Mouse (Mus musculus) forebrain, embryonic 15.5 days (tissue): ENCODE data around the gene Neil3. TPM values are rescaled to one million over a fixed set of nuclear protein-coding genes. Genes with fewer than 3 reads are reported as not detected.
"Not testable (repeated sequence)": the region's sequence is repeated elsewhere in the genome, so short reads cannot be mapped to it uniquely, and the experiment has no call there.

Experiments used
- ATAC-seq: fragments of 200-750 bp; cut with Nextera tagmentation; replicated peaks from 2 replicates; pipeline ENCODE4 v1.8.0; 2017; ENCODE audit warnings: mild to moderate bottlenecking, moderate TSS enrichment, moderate library complexity
- H3K27ac ChIP-seq: fragments of 300-500 bp; sonication (generic); replicated peaks from 2 replicates; pipeline ENCODE4 v1.5.1; 2015; ENCODE audit warnings: mild to moderate bottlenecking, inconsistent platforms
- H3K27me3 ChIP-seq: fragments of 300-500 bp; sonication (generic); 2 replicates; pipeline ENCODE4 v1.6.1; 2015; ENCODE audit warnings: inconsistent platforms
- H3K36me3 ChIP-seq: fragments of 300-500 bp; sonication (generic); 2 replicates; pipeline ENCODE4 v1.6.1; 2015; ENCODE audit warnings: mild to moderate bottlenecking, inconsistent platforms
- H3K4me1 ChIP-seq: fragments of 300-500 bp; sonication (generic); 2 replicates; pipeline ENCODE4 v1.6.1; 2015; ENCODE audit warnings: inconsistent platforms
- H3K4me2 ChIP-seq: fragments of 300-500 bp; sonication (generic); replicated peaks from 2 replicates; pipeline ENCODE4 v1.6.1; 2015; ENCODE audit warnings: mild to moderate bottlenecking, inconsistent platforms
- H3K4me3 ChIP-seq: fragments of 300-500 bp; sonication (generic); 2 replicates; pipeline ENCODE4 v1.5.1; 2015; ENCODE audit warnings: mild to moderate bottlenecking, inconsistent platforms
- H3K9ac ChIP-seq: fragments of 300-500 bp; sonication (generic); replicated peaks from 2 replicates; pipeline ENCODE4 v1.6.1; 2015; ENCODE audit warnings: mild to moderate bottlenecking, inconsistent platforms
- H3K9me3 ChIP-seq: fragments of 300-500 bp; sonication (generic); 2 replicates; pipeline ENCODE4 v1.6.1; 2016; ENCODE audit warnings: inconsistent platforms
- WGBS: fragments of 180-500 bp; shearing (Covaris S2); methylation state at CpG from one replicate; pipeline ENCODE4 v1.1.7; 2015; ENCODE audit warnings: mixed read lengths; 5-methylcytosine and 5-hydroxymethylcytosine counted together
- polyA plus RNA-seq: library from polyadenylated mRNA; unstranded; fragments of >200 nt; fragmentation: Nextera tagmentation; extraction: Ambion mirVana; gene quantifications from 2 replicates; pipeline ENCODE4 v1.2.1, GENCODE M21; 2015

Gene Neil3
- polyA plus RNA-seq, 1 experiment from 2014 or later = 17.0 TPM

DNA sequence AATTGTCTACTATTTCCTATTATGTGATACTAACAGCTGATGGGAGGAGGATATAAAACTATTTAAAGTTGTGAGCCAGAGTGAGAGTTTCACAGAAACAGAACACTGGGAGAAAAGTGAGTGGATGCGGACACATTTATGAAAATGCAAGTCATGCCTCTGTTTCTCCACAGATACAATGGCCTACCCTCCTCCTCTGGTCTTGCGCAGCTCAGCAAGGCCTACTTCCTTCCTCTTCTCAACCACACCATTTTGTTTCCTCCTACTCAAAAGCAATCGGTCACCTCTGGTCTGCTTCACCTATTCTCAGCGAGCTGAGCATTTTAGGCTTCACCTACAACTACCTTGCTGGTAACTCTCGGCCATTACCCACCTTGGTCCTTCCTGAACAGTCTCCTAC lies 34.0 kb downstream of the Neil3 start:
- no peak overlapping the region for H3K27ac ChIP-seq
- no peak for ATAC-seq
- 97% methylated on average over 5 of the region's 5 CpGs for WGBS
- H3K27me3 ChIP-seq = no peaks in the 10 kb centered on the region
- peaks cover 10% of the 10 kb centered on the region for H3K4me1 ChIP-seq
- no peaks in the 10 kb centered on the region for H3K9me3 ChIP-seq
- H3K4me2 ChIP-seq = no peak overlapping the region
- no peak overlapping the region for H3K9ac ChIP-seq
- H3K36me3 ChIP-seq = no peaks in the 10 kb centered on the region
- H3K4me3 ChIP-seq = no peak overlapping the region

DNA sequence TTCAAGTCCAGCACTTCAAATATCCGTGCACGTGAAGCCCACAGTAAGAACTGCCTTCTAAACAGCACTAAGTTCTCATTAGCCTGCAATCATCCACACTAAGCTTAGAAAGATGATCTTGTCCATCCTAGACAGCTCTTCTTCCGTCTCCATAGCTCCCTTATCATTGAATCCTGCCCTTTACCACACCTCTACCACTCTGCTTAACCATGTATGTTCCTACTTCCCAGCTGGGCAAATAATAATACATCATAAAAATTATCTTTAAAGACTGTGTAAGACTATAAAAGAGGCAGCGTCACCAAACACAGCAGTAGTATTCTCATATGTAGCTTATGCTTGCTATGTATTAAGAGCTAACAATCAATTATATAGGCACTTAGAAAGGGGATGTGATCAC lies 35.2 kb downstream of the Neil3 start:
- H3K4me1 ChIP-seq = peaks cover 11% of the 10 kb centered on the region
- H3K27ac ChIP-seq = no peak overlapping the region
- no peaks in the 10 kb centered on the region for H3K9me3 ChIP-seq
- H3K9ac ChIP-seq = no peak overlapping the region
- no peak overlapping the region for H3K4me2 ChIP-seq
- 94% methylated on average over 4 of the region's 4 CpGs for WGBS
- ATAC-seq = no peak
- no peaks in the 10 kb centered on the region for H3K27me3 ChIP-seq
- no peaks in the 10 kb centered on the region for H3K36me3 ChIP-seq
- H3K4me3 ChIP-seq = no peak overlapping the region

DNA sequence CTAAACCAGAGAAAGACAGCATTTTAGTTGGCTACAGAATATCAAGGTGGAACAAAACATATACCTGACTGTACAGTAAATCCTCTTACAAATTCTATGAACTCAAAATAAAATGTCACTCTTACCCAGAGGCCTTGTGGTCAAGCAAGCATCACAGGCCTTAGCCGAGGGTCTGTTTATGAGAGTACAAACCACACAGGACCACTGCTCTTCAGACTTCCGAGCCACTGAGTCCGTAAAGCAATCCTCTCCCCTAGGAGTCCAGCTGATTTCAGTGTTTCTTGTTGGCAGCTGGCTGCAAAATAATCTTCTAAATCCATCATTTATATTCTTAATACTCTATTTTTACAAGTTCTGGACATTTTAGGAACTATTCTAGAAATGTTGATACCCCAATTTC lies 38.0 kb downstream of the Neil3 start:
- WGBS = 74% methylated on average over 3 of the region's 3 CpGs
- ATAC-seq = peak; percentile 63; the same call in 1 of the 2 replicates
- H3K4me1 ChIP-seq = peaks cover 11% of the 10 kb centered on the region
- no peaks in the 10 kb centered on the region for H3K27me3 ChIP-seq
- H3K36me3 ChIP-seq = no peaks in the 10 kb centered on the region
- no peak overlapping the region for H3K4me3 ChIP-seq
- no peak overlapping the region for H3K9ac ChIP-seq
- H3K27ac ChIP-seq = peak overlapping the region; percentile 80
- no peaks in the 10 kb centered on the region for H3K9me3 ChIP-seq
- no peak overlapping the region for H3K4me2 ChIP-seq

DNA sequence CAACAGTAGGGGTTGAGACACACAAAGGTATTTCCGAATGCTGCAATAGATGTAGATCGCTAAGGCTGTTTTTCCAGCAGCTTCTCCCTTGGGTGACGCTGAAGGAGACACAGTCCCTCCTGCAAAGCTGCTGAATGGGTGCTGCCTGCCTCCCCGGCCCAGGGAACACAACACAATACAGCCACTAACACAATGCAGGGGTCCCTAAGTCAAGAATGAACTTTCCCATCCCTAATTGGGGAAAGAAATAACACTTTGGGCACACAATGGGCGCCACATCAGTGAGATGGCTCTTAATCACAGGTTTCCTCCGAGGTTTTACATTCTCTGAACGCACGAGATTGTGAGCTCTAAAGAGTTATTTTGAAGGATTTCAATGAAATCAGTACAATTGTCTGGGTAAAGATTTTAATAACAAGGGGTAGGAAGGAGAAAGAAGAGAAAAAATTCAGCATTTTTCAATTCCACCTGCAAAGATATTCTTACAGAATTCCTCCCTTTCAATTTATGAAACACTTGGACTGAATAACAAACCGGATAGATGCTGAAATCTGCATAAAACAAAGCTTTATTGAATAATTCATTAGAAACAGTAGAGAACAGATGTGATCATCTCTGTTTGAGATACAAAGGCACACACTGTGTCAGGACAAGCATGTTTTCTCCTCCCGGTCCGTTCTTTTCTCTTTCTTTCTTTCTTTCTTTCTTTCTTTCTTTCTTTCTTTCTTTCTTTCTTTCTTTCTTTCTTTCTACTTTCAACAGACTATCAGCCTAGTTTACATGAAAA lies 38.6 kb downstream of the Neil3 start:
- 39% methylated on average over 11 of the region's 11 CpGs for WGBS
- H3K4me2 ChIP-seq = 0 out of 2 replicates have a peak overlapping the region, but pooled peaks have one; percentile 6

DNA sequence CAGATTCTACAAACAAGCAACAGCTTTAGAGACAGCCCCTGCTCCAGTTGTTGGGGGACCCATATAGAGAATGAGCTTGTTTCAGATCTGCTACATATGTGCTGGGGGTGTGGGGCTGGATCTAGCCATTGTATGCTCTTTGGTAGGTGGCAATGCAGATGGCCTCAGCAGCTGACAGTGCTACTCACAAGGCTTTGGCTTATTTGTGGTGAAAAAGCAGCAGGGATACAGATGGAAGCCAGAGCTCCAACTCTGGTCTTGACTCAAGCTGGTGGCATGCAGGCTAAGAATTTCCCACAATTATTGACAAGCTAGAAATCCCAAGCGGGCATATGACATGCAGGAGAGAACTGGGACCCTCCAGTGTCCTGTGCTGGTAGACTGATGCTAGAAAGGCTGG lies 40.8 kb downstream of the Neil3 start:
- no peak overlapping the region for H3K27ac ChIP-seq
- H3K4me2 ChIP-seq = no peak overlapping the region
- H3K9me3 ChIP-seq = no peaks in the 10 kb centered on the region
- no peaks in the 10 kb centered on the region for H3K27me3 ChIP-seq
- H3K4me3 ChIP-seq = no peak overlapping the region
- H3K36me3 ChIP-seq = no peaks in the 10 kb centered on the region
- WGBS = 94% methylated on average over 1 of the region's 1 CpGs
- no peak for ATAC-seq
- no peak overlapping the region for H3K9ac ChIP-seq
- peaks cover 11% of the 10 kb centered on the region for H3K4me1 ChIP-seq

More for the DNA sequence above, 38.6 kb downstream of the Neil3 start:
- Histone ChIP-seq H3K9ac (no peak overlapping the region), H3K27me3 (no peaks in the 10 kb centered on the region), H3K4me1 (peaks cover 11% of the 10 kb centered on the region), H3K9me3 (no peaks in the 10 kb centered on the region), H3K27ac (peak overlapping the region; percentile 80), H3K4me3 (no peak overlapping the region), H3K36me3 (no peaks in the 10 kb centered on the region)
- ATAC-seq = peak; percentile 94

DNA sequence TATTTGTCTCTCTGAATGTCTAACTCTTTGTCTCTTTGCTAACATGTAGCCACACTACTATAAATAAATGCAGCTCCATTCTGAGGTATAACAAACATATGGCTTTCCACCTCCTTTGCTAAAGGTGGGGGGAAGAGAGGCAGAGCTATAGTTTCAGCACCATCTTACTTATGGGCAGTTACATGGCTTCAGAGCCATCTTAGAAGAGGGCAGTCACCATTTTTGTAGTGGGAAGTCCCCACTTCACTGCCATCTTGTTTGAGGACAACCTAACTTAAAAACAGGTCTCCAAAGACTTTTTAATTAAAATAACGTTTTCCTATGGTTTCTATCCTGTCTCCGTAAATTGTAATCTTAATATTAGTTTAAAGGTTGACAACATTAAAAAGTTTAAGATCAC lies 47.1 kb downstream of the Neil3 start:
- no peak overlapping the region for H3K27ac ChIP-seq
- H3K36me3 ChIP-seq = no peaks in the 10 kb centered on the region
- H3K27me3 ChIP-seq = no peaks in the 10 kb centered on the region
- H3K4me2 ChIP-seq = no peak overlapping the region
- no peaks in the 10 kb centered on the region for H3K4me1 ChIP-seq
- WGBS = 90% methylated on average over 2 of the region's 2 CpGs
- no peak overlapping the region for H3K4me3 ChIP-seq
- no peak overlapping the region for H3K9ac ChIP-seq
- no peak for ATAC-seq
- no peaks in the 10 kb centered on the region for H3K9me3 ChIP-seq

DNA sequence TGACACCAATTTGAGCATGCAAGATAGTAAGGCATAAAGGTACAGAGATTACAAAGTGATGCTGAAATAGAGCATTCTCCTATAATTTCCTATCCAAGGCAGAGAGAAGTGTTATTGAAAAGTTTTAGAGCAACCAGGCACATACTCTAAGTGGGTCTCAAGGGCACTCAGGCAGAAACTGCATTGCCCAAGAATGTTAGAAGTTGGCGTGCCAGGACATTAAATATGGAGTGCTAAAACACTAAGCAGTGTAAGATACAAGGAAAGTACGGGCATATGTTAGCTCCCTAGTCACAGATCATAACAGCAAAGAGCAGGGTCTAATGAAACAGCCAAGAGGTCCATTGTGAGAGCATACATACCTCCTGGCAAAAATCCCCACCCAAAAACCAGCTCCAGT lies 65.3 kb downstream of the Neil3 start:
- 51% methylated on average over 2 of the region's 2 CpGs for WGBS
- no peak overlapping the region for H3K4me2 ChIP-seq
- H3K36me3 ChIP-seq = no peaks in the 10 kb centered on the region
- peak; percentile 51; the same call in 1 of the 2 replicates for ATAC-seq
- H3K4me3 ChIP-seq = no peak overlapping the region
- H3K27ac ChIP-seq = no peak overlapping the region
- H3K9ac ChIP-seq = no peak overlapping the region
- no peaks in the 10 kb centered on the region for H3K4me1 ChIP-seq
- H3K27me3 ChIP-seq = no peaks in the 10 kb centered on the region
- H3K9me3 ChIP-seq = no peaks in the 10 kb centered on the region

DNA sequence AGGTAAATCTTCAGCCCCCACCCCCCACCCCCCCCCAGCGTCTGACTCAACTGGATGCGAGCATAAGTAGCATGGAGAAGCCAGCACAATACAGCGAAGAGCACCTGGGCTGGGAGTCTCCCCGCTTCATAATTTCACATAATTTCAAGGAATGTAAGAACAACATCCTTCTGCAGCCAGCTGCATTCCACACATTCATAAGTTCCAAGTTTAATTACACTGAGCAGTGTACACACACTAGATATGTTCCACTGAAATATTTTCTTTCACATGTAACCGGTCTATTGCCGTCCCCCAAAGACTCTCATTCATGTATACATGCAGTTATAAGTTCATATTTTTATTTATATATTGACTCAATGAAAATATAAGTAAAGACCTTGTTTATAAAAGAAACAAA lies 72.6 kb downstream of the Neil3 start:
- 87% methylated on average over 6 of the region's 6 CpGs for WGBS

DNA sequence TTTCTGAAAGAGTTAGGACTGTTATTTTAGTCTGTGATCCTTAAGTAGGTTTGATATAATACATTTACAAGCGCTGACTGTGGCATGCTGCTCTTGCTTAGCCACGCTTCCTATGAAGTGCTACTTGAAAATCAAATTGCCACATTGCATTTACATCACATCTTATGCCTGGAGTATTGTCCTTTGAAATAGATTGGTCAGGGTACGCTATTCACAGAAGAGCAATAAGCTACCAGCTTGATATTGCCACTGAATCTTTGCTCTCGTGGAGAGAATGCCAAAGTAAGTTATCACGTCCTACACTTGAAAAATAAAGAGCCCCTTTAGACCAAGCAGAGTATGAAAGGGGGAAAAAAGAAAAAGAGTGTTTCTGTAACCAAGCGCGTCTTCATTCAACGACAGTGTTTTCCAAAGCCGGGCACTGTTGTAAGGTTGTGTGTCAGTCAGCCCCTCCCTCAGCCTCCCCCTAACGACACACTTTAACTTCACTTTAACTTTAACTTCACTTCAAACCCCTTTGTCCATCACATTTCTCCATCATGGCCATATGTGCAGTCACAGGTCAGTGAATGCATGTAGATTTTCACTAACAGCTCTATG lies 76.3 kb downstream of the Neil3 start:
- Histone ChIP-seq H3K27ac (no peak overlapping the region), H3K27me3 (no peaks in the 10 kb centered on the region), H3K9ac (no peak overlapping the region), H3K4me2 (no peak overlapping the region), H3K9me3 (no peaks in the 10 kb centered on the region), H3K4me3 (no peak overlapping the region), H3K4me1 (no peaks in the 10 kb centered on the region), H3K36me3 (no peaks in the 10 kb centered on the region)
- ATAC-seq = no peak
- 56% methylated on average over 10 of the region's 10 CpGs for WGBS

More for the DNA sequence above, 72.6 kb downstream of the Neil3 start:
- Histone ChIP-seq H3K4me2 (no peak overlapping the region), H3K9ac (no peak overlapping the region), H3K36me3 (no peaks in the 10 kb centered on the region), H3K27me3 (no peaks in the 10 kb centered on the region), H3K9me3 (no peaks in the 10 kb centered on the region), H3K27ac (no peak overlapping the region), H3K4me1 (no peaks in the 10 kb centered on the region), H3K4me3 (no peak overlapping the region)
- ATAC-seq = no peak

DNA sequence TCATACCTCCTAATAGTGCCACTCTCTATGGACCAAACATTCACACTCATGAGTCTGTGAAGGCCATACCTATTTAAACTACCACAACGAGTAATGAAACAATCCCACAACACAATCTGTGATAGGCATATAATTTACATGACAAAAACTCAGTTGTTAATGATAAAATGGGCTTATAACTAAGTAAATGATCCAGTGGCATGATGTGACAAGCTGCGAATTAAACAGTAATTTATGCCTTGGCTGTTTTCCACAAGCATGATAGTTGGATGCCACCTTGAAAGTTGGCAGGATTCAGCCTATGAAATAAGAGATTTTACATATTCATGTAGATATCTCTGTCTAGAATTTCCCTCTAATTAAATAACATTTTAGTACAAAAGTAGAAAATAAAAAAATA lies 99.3 kb downstream of the Neil3 start:
- no peak overlapping the region for H3K27ac ChIP-seq
- H3K4me2 ChIP-seq = no peak overlapping the region
- H3K36me3 ChIP-seq = no peaks in the 10 kb centered on the region
- ATAC-seq = peak; percentile 60
- H3K9ac ChIP-seq = no peak overlapping the region
- 27% methylated on average over 2 of the region's 2 CpGs for WGBS
- no peak overlapping the region for H3K4me3 ChIP-seq
- H3K27me3 ChIP-seq = no peaks in the 10 kb centered on the region
- no peaks in the 10 kb centered on the region for H3K9me3 ChIP-seq
- peaks cover 5% of the 10 kb centered on the region; the same call in 1 of the 2 replicates for H3K4me1 ChIP-seq

DNA sequence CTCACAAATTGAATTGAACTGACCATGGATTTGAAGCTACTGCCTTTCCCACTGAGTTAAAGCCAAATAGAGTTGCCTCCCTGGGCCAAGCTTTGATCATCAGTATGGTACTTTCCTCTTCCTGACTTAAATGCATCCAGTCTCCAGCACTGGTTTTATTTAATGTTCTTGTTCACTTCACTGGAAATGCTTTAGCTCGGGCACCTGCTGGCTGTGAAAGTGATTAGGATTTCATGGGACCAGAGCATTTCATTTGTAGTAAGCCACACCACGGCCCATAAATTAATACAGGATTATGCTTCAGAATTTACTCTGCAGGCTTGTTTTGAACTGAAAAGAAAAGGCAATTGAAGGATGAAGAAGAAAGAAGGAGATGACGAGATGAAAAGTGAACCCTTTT lies 100.8 kb downstream of the Neil3 start:
- ATAC-seq, H3K4me2 ChIP-seq: not testable (repeated sequence)
- 23% methylated on average over 3 of the region's 3 CpGs for WGBS

More for the DNA sequence above, 100.8 kb downstream of the Neil3 start:
- H3K9ac ChIP-seq, H3K4me3 ChIP-seq, H3K27me3 ChIP-seq, H3K27ac ChIP-seq, H3K9me3 ChIP-seq, H3K4me1 ChIP-seq, H3K36me3 ChIP-seq: not testable (repeated sequence)
